Mouse (Mus musculus): ENCODE measurements around the gene Gm42421.

Gm42421 gene

DNA sequence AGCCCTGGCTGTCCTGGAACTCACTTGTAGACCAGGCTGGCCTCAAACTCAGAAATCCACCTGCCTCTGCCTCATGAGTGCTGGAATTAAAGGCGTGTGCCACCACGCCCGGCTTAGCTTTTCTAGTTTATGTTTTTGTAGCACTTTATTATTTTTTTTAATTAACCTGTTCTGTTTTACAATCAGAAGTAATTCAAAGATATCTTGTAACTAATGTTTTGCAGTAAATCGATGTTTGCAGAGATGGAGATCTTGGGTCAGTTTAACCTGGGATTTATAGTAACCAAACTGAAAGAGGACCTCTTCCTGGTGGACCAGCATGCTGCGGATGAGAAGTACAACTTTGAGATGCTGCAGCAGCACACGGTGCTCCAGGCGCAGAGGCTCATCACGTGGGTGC is at the start of gene Gm42421:
Gene Gm42421 (plus strand): TSS at position 301 of the 400 bp plus-strand sequence.
- DNase-seq (ENCODE audit: low read depth, low spot score) = no peak

DNA sequence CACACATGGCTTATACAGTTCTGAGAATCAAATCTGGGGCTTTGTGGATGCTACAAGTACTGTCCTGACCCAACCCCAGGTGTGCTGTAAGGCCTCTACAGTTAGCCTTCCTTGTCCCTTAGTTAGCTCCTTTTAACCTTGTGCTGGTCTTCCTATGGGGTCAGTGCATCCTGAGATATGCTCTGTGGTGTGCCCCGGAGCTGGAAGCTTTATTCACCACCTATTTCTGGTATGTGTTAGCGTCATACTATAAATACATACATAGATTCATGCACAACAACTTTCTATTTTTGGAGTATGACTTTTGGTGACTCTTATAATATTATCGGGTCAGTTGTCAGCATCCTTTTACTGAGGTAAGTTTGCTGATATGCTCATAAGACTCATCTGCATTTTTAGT is 42.7 kb upstream of the Gm42421 start:
- DNase-seq (ENCODE audit: low read depth, low spot score) = no peak

DNA sequence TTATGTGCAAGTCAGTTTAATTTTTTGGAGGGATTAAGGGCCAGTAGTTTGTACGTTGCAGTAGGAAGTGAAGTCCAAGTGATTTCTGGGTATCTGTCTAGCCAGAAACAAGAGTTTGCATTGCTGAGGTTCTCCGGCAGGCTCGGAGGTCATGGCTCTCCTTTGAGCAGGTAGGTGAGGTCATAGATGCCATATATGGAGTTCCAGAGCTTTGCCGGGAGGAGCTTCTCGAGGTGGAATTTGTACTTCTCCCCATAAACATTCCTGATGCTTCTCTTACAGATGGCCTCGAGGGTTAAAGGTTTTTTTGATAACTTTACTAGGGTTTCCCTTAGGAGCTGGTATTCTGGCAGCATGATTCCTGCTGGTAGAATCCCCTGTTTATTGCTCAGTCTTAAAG is 37.2 kb upstream of the Gm42421 start:
- DNase-seq (ENCODE audit: low read depth, low spot score) = no peak

DNA sequence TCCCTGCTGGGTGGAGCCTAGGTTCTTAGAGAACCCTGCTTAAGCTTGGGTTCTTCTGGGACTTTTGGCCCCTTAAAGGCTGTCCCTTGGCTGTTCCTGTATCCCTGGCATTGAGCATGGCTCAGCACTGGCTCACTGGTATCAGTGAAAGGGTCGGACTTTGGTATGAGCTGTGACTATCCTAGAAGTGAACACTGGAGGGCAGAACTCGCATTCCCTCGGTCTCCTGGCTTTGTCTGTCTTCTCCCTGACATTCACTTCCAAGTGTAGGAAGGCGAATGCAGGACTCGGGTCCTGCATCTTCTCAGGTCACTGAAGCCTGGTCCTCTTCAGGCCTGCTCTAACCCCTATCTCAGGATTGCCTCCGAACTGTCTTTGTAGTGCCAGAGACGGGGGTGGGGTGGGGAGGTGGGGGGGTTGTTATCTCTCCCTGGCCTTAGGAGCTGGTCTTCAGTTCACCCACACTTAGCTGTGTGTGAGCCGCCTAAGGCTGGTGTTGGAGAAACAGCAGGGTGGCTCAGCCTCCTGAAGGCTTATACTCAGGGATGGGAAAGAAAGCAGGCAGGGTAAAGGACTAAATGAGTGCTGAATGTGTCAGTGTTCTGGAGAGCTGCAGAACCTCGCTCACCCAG is 35.6 kb upstream of the Gm42421 start:
- no peak for DNase-seq (ENCODE audit: low read depth, low spot score)

DNA sequence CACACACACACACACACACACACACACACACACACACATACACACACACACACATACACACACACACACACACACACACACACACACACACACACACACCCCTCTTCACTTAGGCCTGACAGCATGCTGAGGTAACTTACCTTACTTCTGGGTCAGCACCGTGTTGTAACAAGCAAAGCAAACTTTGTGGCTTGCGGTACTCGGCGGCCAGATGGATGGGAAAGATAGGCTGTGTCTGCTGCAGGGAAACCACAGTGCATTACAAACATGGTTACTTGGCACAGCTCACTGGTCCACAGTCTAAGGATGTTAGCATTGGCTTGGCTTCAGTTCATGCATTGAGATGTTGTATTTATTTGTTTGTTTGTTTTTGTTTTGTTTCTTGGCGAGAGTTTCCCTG is 34.6 kb upstream of the Gm42421 start:
- no peak for DNase-seq (ENCODE audit: low read depth, low spot score)

DNA sequence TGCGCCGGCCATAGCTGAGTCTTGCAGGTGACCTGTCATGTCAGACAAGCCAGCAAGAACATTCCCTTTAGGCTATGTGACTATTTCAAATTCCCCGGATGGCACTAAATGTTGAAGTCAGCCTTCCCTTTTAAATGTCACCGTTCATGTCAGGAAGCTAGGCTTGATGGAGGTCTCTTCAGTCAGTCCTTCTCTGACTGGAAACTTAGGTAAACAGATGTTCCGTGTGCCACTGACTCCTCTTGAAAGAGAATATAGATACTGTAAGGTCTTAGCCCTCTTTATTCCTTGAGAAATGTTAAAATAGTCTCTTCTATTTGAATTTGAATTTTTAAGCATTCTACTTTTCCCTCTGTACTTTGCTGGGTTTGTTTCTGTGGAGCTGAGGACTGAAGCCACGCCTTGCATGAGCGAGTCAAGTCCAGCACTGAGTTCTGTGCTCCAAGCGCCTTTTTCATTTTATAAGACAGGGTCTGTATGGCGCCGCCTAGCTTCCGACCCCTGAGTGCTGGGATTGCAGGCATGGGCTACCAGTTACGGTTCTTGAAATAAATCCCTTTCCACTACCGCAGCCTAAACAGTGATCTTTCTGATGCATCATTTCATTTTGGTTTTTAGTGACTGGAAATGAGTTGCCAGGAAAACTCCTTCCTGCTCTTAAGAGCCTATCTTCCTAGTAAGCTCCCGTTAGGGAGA is 30.2 kb upstream of the Gm42421 start, which contains the start of gene Ankrd61:
Gene Ankrd61 (minus strand): TSS at position 51 of the 696 bp plus-strand sequence.
- no peak for DNase-seq (ENCODE audit: low read depth, low spot score)

DNA sequence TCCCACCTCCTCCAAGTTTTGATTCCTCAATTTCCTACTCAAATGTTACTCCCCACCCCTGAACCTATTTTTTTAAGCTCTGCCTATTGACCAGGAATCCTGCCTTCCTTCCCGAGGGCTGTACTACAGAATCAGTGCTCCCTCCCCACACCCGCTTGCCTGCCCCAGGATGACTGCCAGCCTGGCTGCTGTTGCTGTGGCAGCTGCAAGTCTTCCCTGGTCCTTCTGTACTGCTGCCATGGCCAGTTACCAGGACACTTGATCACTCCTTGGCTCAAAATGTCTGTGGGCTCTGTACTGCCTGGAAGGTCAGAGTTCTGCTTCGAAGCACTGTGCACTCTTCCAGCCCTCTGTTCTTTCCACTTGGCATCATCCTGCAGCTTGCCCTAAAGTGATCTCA is 25.9 kb upstream of the Gm42421 start:
- no peak for DNase-seq (ENCODE audit: low read depth, low spot score)

DNA sequence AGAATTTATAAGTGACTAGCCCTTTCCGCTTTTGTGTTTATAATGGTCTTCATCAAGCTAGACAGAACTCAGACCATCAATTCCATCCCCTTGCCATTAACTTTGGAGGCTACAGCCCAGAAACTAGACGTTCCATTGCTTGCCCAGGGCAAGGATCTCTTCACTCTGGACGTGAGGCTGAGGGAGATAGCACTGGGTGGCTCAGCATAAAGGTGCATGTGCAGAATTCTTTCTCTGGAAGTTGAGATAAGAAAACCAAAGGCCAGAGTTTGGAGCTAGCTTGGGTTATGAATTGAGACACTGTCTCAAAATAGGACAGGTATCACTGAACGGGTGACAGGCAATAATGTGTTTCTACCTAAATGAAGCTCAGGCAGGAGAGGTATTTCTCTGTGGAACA is 24.2 kb upstream of the Gm42421 start:
- DNase-seq (ENCODE audit: low read depth, low spot score) = no peak

DNA sequence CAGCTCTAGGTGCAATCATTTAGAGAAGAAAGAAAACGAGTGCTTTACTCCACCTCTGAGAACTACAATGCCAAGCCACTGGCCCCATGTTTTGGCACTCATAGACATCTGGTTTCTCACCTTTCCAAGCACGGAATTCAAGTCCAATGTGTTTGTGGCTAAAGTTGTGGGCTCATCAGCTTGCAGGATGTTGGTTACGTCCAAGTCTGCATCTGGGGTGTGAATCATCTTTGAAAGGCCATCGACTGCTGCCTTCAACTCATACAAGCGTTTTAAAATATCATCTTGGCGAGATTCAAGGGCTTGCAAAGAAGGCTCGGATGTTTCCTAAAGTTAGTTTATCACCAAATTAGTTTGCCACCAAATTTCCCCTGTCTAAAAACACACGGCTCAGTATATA is 21.5 kb upstream of the Gm42421 start:
- no peak for DNase-seq (ENCODE audit: low read depth, low spot score)

DNA sequence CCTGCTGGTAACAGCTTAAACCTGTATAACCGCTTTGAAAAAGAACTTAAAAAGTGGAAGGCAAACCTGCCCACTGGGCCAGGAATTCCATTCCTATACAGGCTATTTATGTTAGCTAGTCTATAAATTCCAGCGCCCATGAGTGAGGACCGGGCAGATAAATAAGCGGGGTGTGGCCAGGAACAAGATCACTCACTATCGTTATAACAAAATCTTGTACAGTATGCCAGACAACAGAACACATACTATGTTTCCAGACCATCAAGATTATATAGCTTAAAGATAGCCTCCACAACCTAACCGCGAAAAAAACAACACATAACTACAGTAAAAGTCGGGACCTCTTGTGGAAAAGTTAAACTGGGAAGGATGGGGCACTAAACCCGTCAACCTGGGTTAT is 19.0 kb upstream of the Gm42421 start:
- DNase-seq (ENCODE audit: low read depth, low spot score) = no peak

DNA sequence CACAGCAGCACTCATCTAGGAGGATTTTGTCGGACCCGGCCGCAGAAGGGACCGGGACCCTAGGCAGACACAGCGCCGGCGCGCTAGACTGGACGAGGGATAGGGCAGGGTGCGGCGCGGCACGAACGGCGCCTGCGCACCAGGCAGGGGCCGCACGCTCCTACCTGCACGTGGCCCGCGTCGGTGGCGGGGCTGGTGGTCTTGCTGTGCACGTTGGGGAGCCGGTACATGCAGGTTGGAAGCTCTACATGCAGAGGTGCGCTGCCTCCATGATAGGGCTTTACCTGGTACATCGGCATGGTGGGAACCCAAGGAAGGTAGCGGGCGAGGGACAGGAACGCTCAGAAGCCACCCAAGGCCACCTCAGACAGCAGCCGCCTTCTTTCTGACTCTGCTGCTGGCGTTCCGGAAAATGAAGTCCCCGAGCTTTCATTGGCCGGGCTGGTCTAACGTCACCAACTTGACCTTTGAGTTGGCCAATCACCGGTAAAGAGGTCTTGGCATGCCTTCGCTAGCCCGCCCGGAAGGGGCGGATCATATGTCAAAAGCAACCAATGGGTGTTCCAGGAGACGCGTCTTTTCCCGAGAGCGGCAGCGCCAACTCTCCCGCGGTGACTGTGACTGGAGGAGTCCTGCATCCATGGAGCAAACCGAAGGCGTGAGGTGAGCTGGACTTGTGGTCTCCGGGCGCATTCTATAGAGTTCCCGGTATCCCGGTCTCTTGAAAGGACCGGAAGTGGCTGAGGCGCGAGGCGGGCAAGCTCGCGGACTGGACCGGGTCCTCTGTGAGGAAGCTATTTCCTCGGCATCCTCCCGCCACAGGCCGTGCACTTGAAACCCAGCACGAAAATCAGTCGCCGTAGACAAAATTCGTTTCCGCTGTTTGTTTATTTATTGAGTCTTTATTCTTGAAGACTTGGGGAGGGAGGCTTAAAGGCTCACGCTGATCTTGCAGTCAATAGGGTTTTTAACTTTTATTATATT is 18.3 kb upstream of the Gm42421 start, which contains the start of the genes Aimp2 and Pms2:
Gene Aimp2 (minus strand): TSS at position 431 of the 984 bp plus-strand sequence.
Gene Pms2 (plus strand): TSS at position 548 of the 984 bp plus-strand sequence.
- peak; percentile 97 for DNase-seq (ENCODE audit: low read depth, low spot score)

DNA sequence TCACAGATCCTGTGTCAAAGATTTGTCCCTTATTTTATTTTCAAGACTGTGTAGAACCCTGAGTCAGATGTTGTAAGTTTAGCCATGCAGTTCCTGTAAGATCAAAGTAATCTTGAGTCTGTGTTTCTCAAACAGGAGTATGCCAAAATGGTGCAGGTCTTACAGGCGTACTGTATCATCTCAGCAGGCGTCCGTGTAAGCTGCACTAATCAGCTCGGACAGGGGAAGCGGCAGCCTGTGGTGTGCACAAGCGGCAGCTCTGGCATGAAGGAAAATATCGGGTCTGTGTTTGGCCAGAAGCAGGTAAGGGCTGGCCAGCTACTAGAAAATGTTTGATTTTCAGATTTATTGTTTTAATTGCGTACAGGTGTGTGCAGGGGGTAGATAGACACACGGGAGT is 11.8 kb upstream of the Gm42421 start:
- DNase-seq (ENCODE audit: low read depth, low spot score) = no peak

DNA sequence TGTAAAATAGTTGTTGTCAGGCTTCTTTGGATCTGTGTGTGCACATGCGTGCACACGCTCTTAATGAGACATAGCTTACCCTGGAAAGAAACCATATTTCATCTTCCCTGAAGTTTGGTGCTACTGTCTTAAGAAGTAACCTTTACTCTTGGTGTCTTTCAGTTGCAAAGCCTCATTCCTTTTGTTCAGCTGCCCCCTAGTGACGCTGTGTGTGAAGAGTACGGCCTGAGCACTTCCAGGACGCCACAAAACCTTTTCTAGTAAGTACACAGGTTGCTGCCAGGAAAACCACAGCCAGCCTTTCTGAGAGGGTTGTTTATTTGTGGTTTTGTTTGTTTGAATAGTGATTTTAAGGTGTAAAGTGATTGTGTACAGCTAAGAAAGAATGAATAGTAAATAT is 10.6 kb upstream of the Gm42421 start:
- peak; percentile 44 for DNase-seq (ENCODE audit: low read depth, low spot score)

DNA sequence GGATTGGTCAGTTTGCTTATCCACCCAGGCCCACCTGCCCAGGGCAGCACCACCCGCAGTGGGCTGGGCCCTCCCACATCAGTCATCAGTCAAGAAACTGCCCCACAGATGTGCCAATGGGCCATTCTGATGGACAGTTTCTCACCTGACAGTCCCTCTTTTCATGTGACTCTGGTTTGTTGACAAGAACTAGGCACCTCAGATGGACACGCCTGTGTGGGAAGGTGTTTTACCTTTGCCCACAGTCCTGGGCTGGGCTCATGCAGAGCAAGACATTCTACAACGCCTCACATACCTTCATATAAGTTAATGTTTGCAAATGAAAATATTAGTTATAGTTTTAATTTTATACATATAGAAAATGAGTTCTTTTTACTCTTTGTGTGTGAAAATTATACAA is 9.9 kb upstream of the Gm42421 start:
- DNase-seq (ENCODE audit: low read depth, low spot score) = no peak

DNA sequence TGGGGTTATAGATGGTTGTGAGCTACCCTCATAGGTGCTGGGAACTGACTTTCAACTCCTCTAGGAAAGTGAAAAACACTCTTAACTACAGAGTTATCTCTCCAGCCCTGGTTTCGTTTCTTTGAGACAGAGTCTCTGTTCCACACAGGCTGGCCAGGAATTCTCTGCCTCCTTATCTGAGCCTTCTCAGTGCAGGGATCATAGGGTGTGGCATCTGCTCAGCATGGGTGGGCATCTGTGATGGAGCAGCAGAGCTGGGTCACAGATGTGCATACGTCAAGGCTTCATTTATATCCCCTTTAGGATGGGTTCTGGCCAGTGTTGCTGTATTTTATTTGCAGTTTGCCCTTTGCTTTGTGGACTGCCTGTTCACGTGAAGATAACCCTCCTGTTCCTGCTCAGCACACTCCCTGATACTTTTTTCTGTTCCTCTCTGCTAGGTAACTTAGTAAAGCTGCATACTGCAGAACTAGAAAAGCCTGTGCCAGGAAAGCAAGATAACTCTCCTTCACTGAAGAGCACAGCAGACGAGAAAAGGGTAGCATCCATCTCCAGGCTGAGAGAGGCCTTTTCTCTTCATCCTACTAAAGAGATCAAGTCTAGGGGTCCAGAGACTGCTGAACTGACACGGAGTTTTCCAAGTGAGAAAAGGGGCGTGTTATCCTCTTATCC is 3.1 kb upstream of the Gm42421 start:
- no peak for DNase-seq (ENCODE audit: low read depth, low spot score)

DNA sequence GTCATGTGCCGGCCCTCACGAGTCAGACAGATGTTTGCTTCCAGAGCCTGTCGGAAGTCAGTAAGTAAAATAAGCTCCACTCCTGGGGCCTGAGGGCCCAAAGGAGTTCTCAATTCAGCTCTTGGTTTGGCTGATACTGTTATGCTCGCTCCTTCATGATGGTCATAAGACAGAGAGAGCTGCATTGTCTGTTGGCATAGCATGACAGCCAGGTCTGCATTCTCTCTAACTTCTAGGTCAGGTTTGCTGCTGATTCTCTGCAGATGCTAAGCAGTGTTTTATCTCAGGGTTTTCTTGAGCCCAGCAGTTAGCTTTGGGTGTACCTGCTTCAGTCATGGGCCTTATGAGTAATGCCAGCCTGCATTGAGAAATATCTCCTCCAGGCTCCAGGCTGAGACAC is 1.3 kb downstream of the Gm42421 start:
- no peak for DNase-seq (ENCODE audit: low read depth, low spot score)

DNA sequence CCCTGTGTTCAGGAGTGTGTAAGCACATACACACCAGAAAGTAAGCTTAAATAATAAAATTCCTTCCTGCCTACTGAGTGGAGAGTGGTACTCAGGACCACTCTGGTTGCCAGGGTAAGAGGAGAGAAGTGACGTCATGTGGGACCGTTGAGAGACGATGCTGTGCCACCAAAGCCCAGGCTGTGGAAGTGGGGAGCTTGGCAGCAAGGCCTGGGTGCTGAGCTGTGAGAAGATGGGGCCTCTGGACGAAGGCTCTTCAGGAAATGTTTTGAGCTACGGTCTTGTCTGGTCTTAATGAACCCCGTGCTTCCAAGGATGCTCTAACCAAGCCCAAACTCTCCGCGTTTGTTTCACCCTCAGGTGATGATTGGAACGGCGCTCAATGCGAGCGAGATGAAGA is 2.7 kb downstream of the Gm42421 start:
- DNase-seq (ENCODE audit: low read depth, low spot score) = no peak

DNA sequence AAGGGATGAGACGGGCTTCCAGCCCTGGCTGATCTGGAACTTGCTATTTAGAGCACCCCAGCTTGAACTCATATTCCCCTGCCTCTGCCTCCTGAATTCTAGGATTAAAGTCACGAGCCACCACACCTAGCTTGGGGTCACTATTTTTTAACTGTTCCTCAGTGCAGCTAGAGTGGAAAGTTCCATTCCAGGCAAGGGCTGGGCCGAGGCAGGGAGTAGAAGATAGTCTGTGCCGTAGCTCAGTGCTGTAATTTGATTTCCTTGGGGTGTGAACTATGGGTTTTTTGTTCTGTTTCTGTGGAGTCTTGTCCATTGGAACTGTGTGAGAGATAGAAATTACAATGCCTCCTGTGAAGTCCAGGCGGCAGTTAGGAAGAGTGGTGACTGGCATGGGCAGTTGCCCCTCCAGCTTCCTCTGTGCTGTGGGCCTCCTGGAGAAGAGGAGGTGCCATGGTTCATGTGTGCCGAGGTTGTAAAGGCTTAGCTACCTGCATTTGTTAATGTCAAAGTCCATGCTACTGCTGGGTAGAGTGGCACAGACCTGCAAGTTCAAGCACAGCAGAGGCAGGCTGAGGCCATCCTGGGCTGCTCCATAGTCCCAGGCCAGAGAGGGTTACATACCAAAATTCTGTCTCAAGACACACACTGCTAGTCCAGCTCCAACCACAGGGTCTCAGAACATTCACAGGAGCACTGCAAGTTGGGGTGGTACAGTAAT is 4.0 kb downstream of the Gm42421 start:
- DNase-seq (ENCODE audit: low read depth, low spot score) = no peak

DNA sequence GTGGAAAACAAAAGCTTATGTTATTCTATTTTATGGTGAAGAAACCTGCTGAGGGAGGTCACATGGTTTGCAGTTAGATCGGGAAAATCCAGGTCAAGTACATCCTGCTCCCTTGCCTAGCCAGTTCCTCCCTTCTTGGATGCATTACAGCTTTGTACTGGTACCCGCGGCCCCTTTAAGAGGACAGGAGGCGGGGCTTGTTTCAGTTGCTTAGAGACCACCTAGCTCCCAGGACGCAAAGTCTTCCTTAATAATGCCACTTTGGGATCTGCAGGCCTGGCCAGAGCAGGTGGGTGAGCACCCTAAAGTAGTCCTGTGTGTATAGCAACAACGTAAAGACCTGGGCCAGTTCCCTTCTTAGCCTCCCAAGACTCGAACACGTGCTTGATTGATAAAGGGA is 4.9 kb downstream of the Gm42421 start, which contains the start of gene Rsph10b:
Gene Rsph10b (plus strand): TSS at position 205 of the 400 bp plus-strand sequence.
- DNase-seq (ENCODE audit: low read depth, low spot score) = no peak

DNA sequence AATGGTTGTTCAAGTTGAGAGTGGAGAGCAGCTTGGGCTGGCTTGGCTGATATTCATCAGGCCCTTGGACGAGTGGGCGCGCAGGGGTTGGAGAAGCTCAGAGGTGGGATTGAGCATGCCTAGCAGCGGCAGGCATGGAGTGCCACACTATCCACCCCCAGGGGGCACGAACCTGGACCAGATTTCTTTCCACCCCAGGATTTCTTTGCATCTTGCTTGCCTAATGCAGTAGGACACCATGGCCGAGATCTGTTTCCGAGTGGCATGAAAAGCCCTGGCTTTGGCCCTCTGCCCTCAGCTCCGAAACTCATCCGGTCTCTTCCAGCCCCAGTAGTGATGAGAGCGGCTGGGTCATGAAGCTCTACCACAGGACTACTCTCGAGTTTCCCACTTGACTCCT is 5.4 kb downstream of the Gm42421 start:
- no peak for DNase-seq (ENCODE audit: low read depth, low spot score)

DNA sequence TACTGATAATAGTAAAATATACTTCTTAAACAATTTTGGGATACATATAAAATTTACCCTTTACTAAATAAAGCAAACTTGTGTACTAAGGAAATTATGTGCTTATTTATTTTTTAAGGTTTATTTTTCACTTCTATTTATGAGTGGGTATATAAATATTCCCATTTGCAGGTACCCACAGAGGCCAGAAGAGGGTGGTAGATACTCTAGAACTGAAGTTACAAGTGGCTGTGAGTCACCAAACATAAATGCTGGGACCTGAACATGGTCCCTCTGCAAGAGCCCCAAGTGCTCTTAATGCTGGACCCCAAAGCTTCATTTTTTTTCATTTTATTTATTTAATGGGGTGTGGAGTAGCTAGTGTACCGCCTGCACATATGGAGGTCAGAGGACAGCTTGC is 5.9 kb downstream of the Gm42421 start:
- no peak for DNase-seq (ENCODE audit: low read depth, low spot score)
